Mouse (Mus musculus) ES-E14 (cell line): ENCODE measurements around the gene Gm5105.

Experiments used
- HCFC1 ChIP-seq: IDR thresholded peaks from 2 replicates; pipeline ENCODE4 v1.6.1; 2012; ENCODE audit warnings: low read length, inconsistent platforms, borderline replicate concordance; ENCODE audit not compliant: insufficient read depth
- ZC3H11A ChIP-seq: IDR thresholded peaks from 2 replicates; pipeline ENCODE4 v1.6.1; 2012; ENCODE audit warnings: low read depth, mild to moderate bottlenecking, inconsistent platforms, low read length, borderline replicate concordance
- ZNF384 ChIP-seq: IDR thresholded peaks from 2 replicates; pipeline ENCODE4 v1.6.1; 2012; ENCODE audit warnings: low read depth, low read length, inconsistent platforms

DNA sequence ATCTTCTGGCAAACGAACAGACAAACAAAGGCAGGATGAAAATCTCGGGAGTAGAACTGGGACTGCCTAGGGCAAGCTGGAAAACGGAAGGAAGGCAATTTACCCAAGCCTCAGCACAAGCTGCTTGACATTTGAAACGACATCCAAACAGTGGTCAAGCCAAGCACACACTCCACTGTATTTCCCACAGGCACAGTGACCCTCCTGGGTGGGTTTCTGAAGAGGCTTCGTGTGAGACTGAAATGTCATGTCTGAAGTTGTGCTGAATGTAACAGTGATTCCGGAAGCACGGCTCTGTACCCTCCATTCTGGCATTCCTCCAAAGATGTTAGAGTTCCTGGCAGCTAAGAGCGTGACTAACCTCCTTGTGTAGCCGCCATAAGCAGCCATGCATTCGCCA is 28.5 kb upstream of the Gm5105 start:
- TF ChIP-seq ZC3H11A (no peak), ZNF384 (no peak), HCFC1 (no peak)
